Mouse (Mus musculus) liver, adult (tissue): ENCODE data around the gene Txnrd2.

Source experiments
- GATA4 ChIP-seq: IDR thresholded peaks from 2 replicates; pipeline ENCODE4 v1.6.1; 2014; ENCODE audit warnings: mild to moderate bottlenecking, low read length; ENCODE audit not compliant: insufficient replicate concordance

The Txnrd2 gene

GRCm38 (mm10) chr16:18405091-18405854 is 20.9 kb upstream of the Txnrd2 start:
- no peak for TF ChIP-seq GATA4

GRCm38 (mm10) chr16:18405876-18406275 is 20.3 kb upstream of the Txnrd2 start:
- no peak for TF ChIP-seq GATA4

- no peak for TF ChIP-seq GATA4
Measured at GRCm38 (mm10) chr16:18406293-18406692, 19.9 kb upstream of the Txnrd2 start.

- TF ChIP-seq GATA4 = no peak
Measured at GRCm38 (mm10) chr16:18407912-18408311, 18.3 kb upstream of the Txnrd2 start.

- no peak for TF ChIP-seq GATA4
Measured at GRCm38 (mm10) chr16:18409776-18410175, 16.4 kb upstream of the Txnrd2 start.

- TF ChIP-seq GATA4 = no peak
Measured at GRCm38 (mm10) chr16:18410418-18410817, 15.8 kb upstream of the Txnrd2 start.

- TF ChIP-seq GATA4 = no peak
Measured at GRCm38 (mm10) chr16:18411026-18411649, 15.0 kb upstream of the Txnrd2 start.

GRCm38 (mm10) chr16:18411802-18412476 is 14.2 kb upstream of the Txnrd2 start:
- TF ChIP-seq GATA4 = no peak; the same call in 1 of the 2 replicates

GRCm38 (mm10) chr16:18413032-18413816 is 13.0 kb upstream of the Txnrd2 start:
- no peak for TF ChIP-seq GATA4

- TF ChIP-seq GATA4 = no peak
Measured at GRCm38 (mm10) chr16:18416094-18416761, 10.0 kb upstream of the Txnrd2 start.

- no peak for TF ChIP-seq GATA4
Measured at GRCm38 (mm10) chr16:18416837-18417236, 9.3 kb upstream of the Txnrd2 start.

- no peak for TF ChIP-seq GATA4
Measured at GRCm38 (mm10) chr16:18417491-18417890, 8.7 kb upstream of the Txnrd2 start.

- no peak for TF ChIP-seq GATA4
Measured at GRCm38 (mm10) chr16:18418756-18419602, 7.2 kb upstream of the Txnrd2 start.

GRCm38 (mm10) chr16:18419603-18420026 is 6.6 kb upstream of the Txnrd2 start:
- no peak for TF ChIP-seq GATA4
